Mouse (Mus musculus): Measurements from ENCODE around the gene Ntmt1.

GRCm38 (mm10) chr2:30777266-30777665, 30.4 kb upstream of the Ntmt1 start:
- TF ChIP-seq CTCF (IDR thresholded peaks at IDR 0.05; ENCODE audit: extremely low read depth, insufficient read depth, insufficient read length, insufficient replicate concordance): no peak
- no peak for TF ChIP-seq POLR2A (IDR thresholded peaks at IDR 0.05; ENCODE audit: low read depth, low read length)
